Mouse (Mus musculus) inflammation-experienced regulatory T-cells (primary cell): ENCODE data around the gene Nectin1. TPM values are rescaled to one million over a fixed set of nuclear protein-coding genes. Genes with fewer than 3 reads are reported as not detected.

ENCODE experiments used
- polyA plus RNA-seq, 2 experiments: library from polyadenylated mRNA; unstranded; fragments of 100-300 nt; shearing (Covaris generic); gene quantifications; one replicate each; pipeline ENCODE4 v1.2.1; 2017

Gene Nectin1
- polyA plus RNA-seq, result under 1 TPM; 0.34 to 0.70 TPM

GRCm38 (mm10) chr9:43743647-43744137 is at the start of gene Nectin1:
TSS of gene Nectin1 (plus strand) at chr9:43743984.

